Mouse (Mus musculus): ENCODE results near the gene Elmo1. TPM values are rescaled to one million over a fixed set of nuclear protein-coding genes. Genes with fewer than 3 reads are reported as not detected.

Gene Elmo1
- polyA plus RNA-seq, 1 experiment from 2014 or later, result 10.7 TPM

GRCm38 (mm10) chr13:20439488-20439887 lies 349.1 kb downstream of the Elmo1 start:
- H3K4me1 ChIP-seq (ENCODE audit: control insufficient read depth, insufficient read depth, low read length), result no peaks in the 10 kb centered on the region
- no peaks in the 10 kb centered on the region for H3K27me3 ChIP-seq (ENCODE audit: control insufficient read depth, insufficient read depth, low read length)
- no peaks in the 10 kb centered on the region for H3K36me3 ChIP-seq (ENCODE audit: control insufficient read depth, insufficient read depth, low read length)
- no peak overlapping the region for H3K9ac ChIP-seq (ENCODE audit: low read depth, low read length)
- no peak overlapping the region for H3K27ac ChIP-seq (ENCODE audit: low read depth, low read length)
- H3K4me3 ChIP-seq (ENCODE audit: low read depth, low read length), result no peak overlapping the region
- ATAC-seq (replicated peaks; ENCODE audit: insufficient number of reproducible peaks, low FRiP score, low TSS enrichment), result no peak
- 80% methylated on average over 1 of the region's 1 CpGs for WGBS (ENCODE audit: insufficient replicate concordance)
- no peak overlapping the region for H3K4me2 ChIP-seq
- H3K9me3 ChIP-seq (replicated peaks; ENCODE audit: control insufficient read depth, low read length), result no peaks in the 10 kb centered on the region

GRCm38 (mm10) chr13:20450831-20451353 lies 360.5 kb downstream of the Elmo1 start:
- Histone ChIP-seq H3K9me3 (replicated peaks; ENCODE audit: control insufficient read depth, low read length) (no peaks in the 10 kb centered on the region), H3K4me1 (ENCODE audit: control insufficient read depth, insufficient read depth, low read length) (no peaks in the 10 kb centered on the region), H3K36me3 (ENCODE audit: control insufficient read depth, insufficient read depth, low read length) (no peaks in the 10 kb centered on the region), H3K27ac (ENCODE audit: low read depth, low read length) (no peak overlapping the region), H3K4me2 (no peak overlapping the region), H3K4me3 (ENCODE audit: low read depth, low read length) (no peak overlapping the region), H3K9ac (ENCODE audit: low read depth, low read length) (no peak overlapping the region), H3K27me3 (ENCODE audit: control insufficient read depth, insufficient read depth, low read length) (no peaks in the 10 kb centered on the region)
- ATAC-seq (replicated peaks; ENCODE audit: insufficient number of reproducible peaks, low FRiP score, low TSS enrichment), result no peak
- 78% methylated on average over 7 of the region's 7 CpGs for WGBS (ENCODE audit: insufficient replicate concordance)

GRCm38 (mm10) chr13:20454357-20454756 lies 364.0 kb downstream of the Elmo1 start:
- WGBS (ENCODE audit: insufficient replicate concordance), result 72% methylated on average over 1 of the region's 1 CpGs
- ATAC-seq (replicated peaks; ENCODE audit: insufficient number of reproducible peaks, low FRiP score, low TSS enrichment), result no peak
- no peak overlapping the region for H3K4me2 ChIP-seq
- no peaks in the 10 kb centered on the region for H3K27me3 ChIP-seq (ENCODE audit: control insufficient read depth, insufficient read depth, low read length)
- H3K4me1 ChIP-seq (ENCODE audit: control insufficient read depth, insufficient read depth, low read length), result peaks cover 2% of the 10 kb centered on the region; the same call in 1 of the 2 replicates
- H3K36me3 ChIP-seq (ENCODE audit: control insufficient read depth, insufficient read depth, low read length), result no peaks in the 10 kb centered on the region
- H3K9me3 ChIP-seq (replicated peaks; ENCODE audit: control insufficient read depth, low read length), result no peaks in the 10 kb centered on the region
- H3K9ac ChIP-seq (ENCODE audit: low read depth, low read length), result no peak overlapping the region
- no peak overlapping the region for H3K27ac ChIP-seq (ENCODE audit: low read depth, low read length)
- H3K4me3 ChIP-seq (ENCODE audit: low read depth, low read length), result no peak overlapping the region

GRCm38 (mm10) chr13:20460096-20460495 lies 369.7 kb downstream of the Elmo1 start:
- H3K4me3 ChIP-seq (ENCODE audit: low read depth, low read length), result no peak overlapping the region
- 77% methylated on average over 6 of the region's 6 CpGs for WGBS (ENCODE audit: insufficient replicate concordance)

GRCm38 (mm10) chr13:20461616-20462015 lies 371.2 kb downstream of the Elmo1 start:
- Histone ChIP-seq H3K27ac (ENCODE audit: low read depth, low read length) (no peak overlapping the region), H3K36me3 (ENCODE audit: control insufficient read depth, insufficient read depth, low read length) (no peaks in the 10 kb centered on the region), H3K9me3 (replicated peaks; ENCODE audit: control insufficient read depth, low read length) (no peaks in the 10 kb centered on the region), H3K27me3 (ENCODE audit: control insufficient read depth, insufficient read depth, low read length) (no peaks in the 10 kb centered on the region), H3K4me2 (no peak overlapping the region), H3K4me1 (ENCODE audit: control insufficient read depth, insufficient read depth, low read length) (peaks cover 2% of the 10 kb centered on the region; the same call in 1 of the 2 replicates), H3K4me3 (ENCODE audit: low read depth, low read length) (no peak overlapping the region), H3K9ac (ENCODE audit: low read depth, low read length) (no peak overlapping the region)
- ATAC-seq (replicated peaks; ENCODE audit: insufficient number of reproducible peaks, low FRiP score, low TSS enrichment), result no peak
- WGBS (ENCODE audit: insufficient replicate concordance), result 82% methylated on average over 3 of the region's 3 CpGs

More at GRCm38 (mm10) chr13:20460096-20460495, 369.7 kb downstream of the Elmo1 start:
- Histone ChIP-seq H3K4me2 (no peak overlapping the region), H3K27ac (ENCODE audit: low read depth, low read length) (no peak overlapping the region), H3K27me3 (ENCODE audit: control insufficient read depth, insufficient read depth, low read length) (no peaks in the 10 kb centered on the region), H3K4me1 (ENCODE audit: control insufficient read depth, insufficient read depth, low read length) (peaks cover 2% of the 10 kb centered on the region; the same call in 1 of the 2 replicates), H3K9me3 (replicated peaks; ENCODE audit: control insufficient read depth, low read length) (no peaks in the 10 kb centered on the region), H3K36me3 (ENCODE audit: control insufficient read depth, insufficient read depth, low read length) (no peaks in the 10 kb centered on the region), H3K9ac (ENCODE audit: low read depth, low read length) (no peak overlapping the region)
- no peak for ATAC-seq (replicated peaks; ENCODE audit: insufficient number of reproducible peaks, low FRiP score, low TSS enrichment)

- no peaks in the 10 kb centered on the region for H3K36me3 ChIP-seq (ENCODE audit: control insufficient read depth, insufficient read depth, low read length)
- H3K4me2 ChIP-seq, result no peak overlapping the region
- H3K9ac ChIP-seq (ENCODE audit: low read depth, low read length), result no peak overlapping the region
- H3K9me3 ChIP-seq (replicated peaks; ENCODE audit: control insufficient read depth, low read length), result no peaks in the 10 kb centered on the region
- no peak for ATAC-seq (replicated peaks; ENCODE audit: insufficient number of reproducible peaks, low FRiP score, low TSS enrichment)
- H3K4me1 ChIP-seq (ENCODE audit: control insufficient read depth, insufficient read depth, low read length), result no peaks in the 10 kb centered on the region
- H3K27ac ChIP-seq (ENCODE audit: low read depth, low read length), result no peak overlapping the region
- H3K27me3 ChIP-seq (ENCODE audit: control insufficient read depth, insufficient read depth, low read length), result no peaks in the 10 kb centered on the region
- no peak overlapping the region for H3K4me3 ChIP-seq (ENCODE audit: low read depth, low read length)
Measured at GRCm38 (mm10) chr13:20464161-20464560, 373.8 kb downstream of the Elmo1 start.

GRCm38 (mm10) chr13:20467381-20467780 lies 377.0 kb downstream of the Elmo1 start:
- no peaks in the 10 kb centered on the region for H3K27me3 ChIP-seq (ENCODE audit: control insufficient read depth, insufficient read depth, low read length)
- no peaks in the 10 kb centered on the region for H3K36me3 ChIP-seq (ENCODE audit: control insufficient read depth, insufficient read depth, low read length)
- no peak for ATAC-seq (replicated peaks; ENCODE audit: insufficient number of reproducible peaks, low FRiP score, low TSS enrichment)
- no peak overlapping the region for H3K9ac ChIP-seq (ENCODE audit: low read depth, low read length)
- no peaks in the 10 kb centered on the region for H3K4me1 ChIP-seq (ENCODE audit: control insufficient read depth, insufficient read depth, low read length)
- no peak overlapping the region for H3K4me2 ChIP-seq
- H3K27ac ChIP-seq (ENCODE audit: low read depth, low read length), result no peak overlapping the region
- no peaks in the 10 kb centered on the region for H3K9me3 ChIP-seq (replicated peaks; ENCODE audit: control insufficient read depth, low read length)
- 87% methylated on average over 1 of the region's 1 CpGs for WGBS (ENCODE audit: insufficient replicate concordance)
- H3K4me3 ChIP-seq (ENCODE audit: low read depth, low read length), result no peak overlapping the region

- Histone ChIP-seq H3K4me3 (ENCODE audit: low read depth, low read length) (no peak overlapping the region), H3K9me3 (replicated peaks; ENCODE audit: control insufficient read depth, low read length) (no peaks in the 10 kb centered on the region), H3K4me2 (no peak overlapping the region), H3K36me3 (ENCODE audit: control insufficient read depth, insufficient read depth, low read length) (no peaks in the 10 kb centered on the region), H3K27ac (ENCODE audit: low read depth, low read length) (no peak overlapping the region), H3K9ac (ENCODE audit: low read depth, low read length) (no peak overlapping the region), H3K27me3 (ENCODE audit: control insufficient read depth, insufficient read depth, low read length) (no peaks in the 10 kb centered on the region), H3K4me1 (ENCODE audit: control insufficient read depth, insufficient read depth, low read length) (peaks cover 3% of the 10 kb centered on the region; the same call in 1 of the 2 replicates)
- no peak for ATAC-seq (replicated peaks; ENCODE audit: insufficient number of reproducible peaks, low FRiP score, low TSS enrichment)
- WGBS (ENCODE audit: insufficient replicate concordance), result 17% methylated on average over 6 of the region's 6 CpGs
Measured at GRCm38 (mm10) chr13:20471732-20472131, 381.3 kb downstream of the Elmo1 start.

GRCm38 (mm10) chr13:20472301-20472831 lies 382.0 kb downstream of the Elmo1 start:
- no peak overlapping the region for H3K4me3 ChIP-seq (ENCODE audit: low read depth, low read length)
- no peaks in the 10 kb centered on the region for H3K36me3 ChIP-seq (ENCODE audit: control insufficient read depth, insufficient read depth, low read length)
- H3K4me2 ChIP-seq, result no peak overlapping the region
- H3K9ac ChIP-seq (ENCODE audit: low read depth, low read length), result no peak overlapping the region
- H3K27me3 ChIP-seq (ENCODE audit: control insufficient read depth, insufficient read depth, low read length), result no peaks in the 10 kb centered on the region
- ATAC-seq (replicated peaks; ENCODE audit: insufficient number of reproducible peaks, low FRiP score, low TSS enrichment), result no peak
- WGBS (ENCODE audit: insufficient replicate concordance), result 64% methylated on average over 10 of the region's 10 CpGs
- H3K27ac ChIP-seq (ENCODE audit: low read depth, low read length), result no peak overlapping the region
- no peaks in the 10 kb centered on the region for H3K9me3 ChIP-seq (replicated peaks; ENCODE audit: control insufficient read depth, low read length)
- peaks cover 3% of the 10 kb centered on the region; the same call in 1 of the 2 replicates for H3K4me1 ChIP-seq (ENCODE audit: control insufficient read depth, insufficient read depth, low read length)
